Mouse (Mus musculus): ENCODE results near the gene Zfp398. TPM values are rescaled to one million over a fixed set of nuclear protein-coding genes. Genes with fewer than 3 reads are reported as not detected.

Gene Zfp398
- polyA plus RNA-seq, 1 experiment from 2014 or later, result 13.4 TPM

DNA sequence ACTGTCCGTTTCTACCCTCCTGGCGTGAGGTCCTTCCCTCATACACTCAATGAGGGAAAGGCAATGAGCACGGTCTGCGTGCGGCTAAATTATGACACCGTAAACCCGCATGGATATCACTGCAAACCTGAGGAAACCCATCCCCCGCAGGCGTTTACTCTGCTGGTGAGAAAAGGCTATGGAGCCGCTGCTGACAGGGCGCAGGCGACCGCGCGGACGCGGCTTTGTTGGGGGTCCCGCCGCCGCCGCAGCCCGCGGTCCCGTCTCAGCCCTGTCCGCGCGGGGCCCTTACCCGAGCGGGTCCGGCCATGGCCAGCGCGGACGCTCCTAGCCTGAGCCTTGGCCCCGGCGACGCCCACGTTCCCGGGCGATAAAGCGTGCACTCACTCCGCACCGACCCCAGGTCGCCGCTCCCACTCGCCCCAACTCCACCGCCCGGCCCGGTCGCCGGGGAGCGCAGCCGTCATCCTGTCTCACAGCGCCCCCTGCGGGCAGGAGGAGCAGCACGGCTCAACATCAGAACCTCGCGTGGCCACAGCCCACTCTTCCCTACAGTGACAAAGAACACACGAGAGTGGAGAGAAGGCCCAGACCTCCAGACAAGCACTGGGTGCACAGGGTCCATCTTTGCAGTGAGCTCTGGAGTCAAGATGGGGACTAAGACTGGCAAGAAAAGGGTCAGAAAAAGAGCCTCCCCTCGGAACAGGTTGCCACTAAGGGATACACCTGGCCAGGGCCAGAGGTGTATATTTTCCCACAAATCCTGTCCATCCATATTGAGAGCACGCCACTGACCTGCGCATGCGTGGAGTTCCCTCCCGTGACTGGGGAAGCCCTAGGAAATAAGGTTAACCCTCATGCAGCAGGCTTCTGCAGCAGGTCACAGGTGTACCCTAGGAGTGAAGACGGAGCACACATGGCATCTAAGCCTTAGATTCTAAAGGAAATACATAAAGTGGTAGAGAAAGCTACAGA, 5.1 kb upstream of the Zfp398 start, which contains the start of gene Zfp786:
Gene Zfp786, minus strand, starts transcription at position 764 of the 975 bp plus-strand sequence.
- ATAC-seq (ENCODE audit: insufficient number of reproducible peaks, insufficient read depth, low FRiP score, low read depth), result peak; percentile 90
- peak within 1 kb of the TSS; percentile 72 for H3K9ac ChIP-seq (replicated peaks; ENCODE audit: low read depth, low read length)
- H3K4me1 ChIP-seq (ENCODE audit: control insufficient read depth, insufficient read depth, low read length), result no peaks in the 10 kb centered on the region
- H3K27ac ChIP-seq (ENCODE audit: low read length), result peak within 1 kb of the TSS; percentile 58; the same call in 1 of the 2 replicates
- WGBS, result 1% methylated on average over 63 of the region's 64 CpGs
- H3K4me2 ChIP-seq (replicated peaks; ENCODE audit: low read depth, low read length), result peak within 1 kb of the TSS; percentile 56
- H3K27me3 ChIP-seq (ENCODE audit: control insufficient read depth, insufficient read depth, low read length), result no peaks in the 10 kb centered on the region
- peaks cover 2% of the 10 kb centered on the region; the same call in 1 of the 2 replicates for H3K36me3 ChIP-seq (ENCODE audit: control insufficient read depth, insufficient read depth, low read length)
- no peaks in the 10 kb centered on the region for H3K9me3 ChIP-seq (ENCODE audit: control insufficient read depth, low read depth, low read length)
- H3K4me3 ChIP-seq (ENCODE audit: low read depth, low read length), result peak within 1 kb of the TSS; percentile 91

DNA sequence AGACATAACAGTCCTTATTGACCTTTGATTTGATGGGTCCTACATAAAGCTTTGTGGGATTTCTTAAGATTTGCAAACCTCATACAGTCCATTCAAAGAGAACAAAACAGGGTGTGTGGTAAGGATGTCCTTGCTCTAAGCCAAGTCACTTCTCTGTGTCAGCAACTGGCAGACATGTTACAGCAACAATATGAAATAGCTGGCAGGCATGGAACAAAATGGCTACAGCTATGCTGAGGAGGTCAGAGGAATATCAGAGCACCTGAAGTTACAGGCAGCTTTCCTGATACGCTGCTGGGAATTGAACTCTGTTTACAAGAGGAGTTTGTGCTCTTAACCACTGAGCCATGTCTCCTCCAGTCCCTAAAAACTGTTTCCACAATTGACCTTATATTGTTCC, 3.2 kb upstream of the Zfp398 start:
- H3K9me3 ChIP-seq (ENCODE audit: control insufficient read depth, low read depth, low read length), result no peaks in the 10 kb centered on the region
- no peak overlapping the region for H3K27ac ChIP-seq (ENCODE audit: low read length)
- ATAC-seq (ENCODE audit: insufficient number of reproducible peaks, insufficient read depth, low FRiP score, low read depth), result no peak
- WGBS, result 79% methylated on average over 1 of the region's 1 CpGs
- no peak overlapping the region for H3K4me2 ChIP-seq (replicated peaks; ENCODE audit: low read depth, low read length)
- no peak overlapping the region for H3K9ac ChIP-seq (replicated peaks; ENCODE audit: low read depth, low read length)
- H3K4me3 ChIP-seq (ENCODE audit: low read depth, low read length), result no peak overlapping the region
- no peaks in the 10 kb centered on the region for H3K27me3 ChIP-seq (ENCODE audit: control insufficient read depth, insufficient read depth, low read length)
- H3K36me3 ChIP-seq (ENCODE audit: control insufficient read depth, insufficient read depth, low read length), result no peaks in the 10 kb centered on the region
- 0 out of 2 replicates have a peak, but pooled peaks cover 3% of the 10 kb centered on the region for H3K4me1 ChIP-seq (ENCODE audit: control insufficient read depth, insufficient read depth, low read length)

DNA sequence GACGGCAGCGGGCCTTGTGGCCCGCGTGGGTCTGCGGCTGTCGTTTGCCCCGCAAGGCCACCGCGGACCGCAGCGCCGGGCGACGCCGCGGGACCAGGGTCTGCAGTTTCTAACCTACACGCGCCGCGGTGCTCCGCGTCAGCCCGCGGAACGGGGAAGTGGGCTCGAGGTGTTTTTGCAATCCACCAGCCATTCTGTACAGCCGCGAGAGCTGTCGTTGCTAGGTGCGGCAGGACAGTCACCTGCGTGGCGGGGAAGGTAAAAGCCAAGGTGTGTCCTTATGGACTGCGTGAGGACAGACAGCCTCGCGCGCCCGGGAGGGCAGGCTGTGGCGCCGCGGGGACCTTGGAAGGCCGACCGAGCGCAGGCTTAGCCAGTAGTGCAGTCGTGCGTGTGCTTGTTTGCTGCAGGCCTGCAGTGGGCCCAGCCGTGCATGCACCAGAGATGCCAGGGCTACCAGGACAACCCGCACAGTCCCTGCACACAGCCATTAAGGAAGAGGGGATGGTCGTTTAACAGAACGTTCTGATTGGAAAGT, 592 bp downstream of the Zfp398 start:
- Histone ChIP-seq H3K4me2 (replicated peaks; ENCODE audit: low read depth, low read length) (peak overlapping the region; percentile 58), H3K27me3 (ENCODE audit: control insufficient read depth, insufficient read depth, low read length) (no peaks in the 10 kb centered on the region), H3K36me3 (ENCODE audit: control insufficient read depth, insufficient read depth, low read length) (no peaks in the 10 kb centered on the region), H3K9ac (replicated peaks; ENCODE audit: low read depth, low read length) (peak overlapping the region; percentile 89), H3K9me3 (ENCODE audit: control insufficient read depth, low read depth, low read length) (no peaks in the 10 kb centered on the region), H3K4me1 (ENCODE audit: control insufficient read depth, insufficient read depth, low read length) (0 out of 2 replicates have a peak, but pooled peaks cover 5% of the 10 kb centered on the region), H3K27ac (ENCODE audit: low read length) (peak overlapping the region; percentile 95), H3K4me3 (ENCODE audit: low read depth, low read length) (peak overlapping the region; percentile 98)
- WGBS, result under 1% methylated on average over 49 of the region's 49 CpGs
- ATAC-seq (ENCODE audit: insufficient number of reproducible peaks, insufficient read depth, low FRiP score, low read depth), result peak; percentile 64

DNA sequence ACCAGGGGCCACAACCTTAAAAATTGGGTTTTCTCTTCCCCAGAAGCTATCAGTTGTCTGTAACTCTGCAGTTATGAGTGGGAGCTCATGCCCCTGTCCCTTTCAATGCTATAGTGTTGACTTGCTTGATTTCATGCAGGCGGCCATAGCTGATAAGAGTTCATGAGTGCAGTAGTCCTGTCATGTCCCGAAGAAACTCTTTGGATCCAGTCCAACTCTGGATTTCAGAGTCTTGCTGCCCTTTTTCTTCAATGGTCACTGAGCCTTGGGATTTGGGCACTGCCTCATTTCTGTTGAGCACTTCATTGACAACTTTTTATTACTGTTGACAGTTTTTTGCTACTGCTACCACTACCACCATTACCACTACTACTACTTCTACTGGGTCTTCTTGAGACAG, 2.2 kb downstream of the Zfp398 start:
- Histone ChIP-seq H3K36me3 (ENCODE audit: control insufficient read depth, insufficient read depth, low read length) (no peaks in the 10 kb centered on the region), H3K4me3 (ENCODE audit: low read depth, low read length) (no peak overlapping the region), H3K27me3 (ENCODE audit: control insufficient read depth, insufficient read depth, low read length) (no peaks in the 10 kb centered on the region), H3K9ac (replicated peaks; ENCODE audit: low read depth, low read length) (no peak overlapping the region), H3K27ac (ENCODE audit: low read length) (no peak overlapping the region), H3K9me3 (ENCODE audit: control insufficient read depth, low read depth, low read length) (no peaks in the 10 kb centered on the region), H3K4me2 (replicated peaks; ENCODE audit: low read depth, low read length) (no peak overlapping the region), H3K4me1 (ENCODE audit: control insufficient read depth, insufficient read depth, low read length) (0 out of 2 replicates have a peak, but pooled peaks cover 5% of the 10 kb centered on the region)
- WGBS, result 76% methylated on average over 2 of the region's 2 CpGs
- no peak for ATAC-seq (ENCODE audit: insufficient number of reproducible peaks, insufficient read depth, low FRiP score, low read depth)

DNA sequence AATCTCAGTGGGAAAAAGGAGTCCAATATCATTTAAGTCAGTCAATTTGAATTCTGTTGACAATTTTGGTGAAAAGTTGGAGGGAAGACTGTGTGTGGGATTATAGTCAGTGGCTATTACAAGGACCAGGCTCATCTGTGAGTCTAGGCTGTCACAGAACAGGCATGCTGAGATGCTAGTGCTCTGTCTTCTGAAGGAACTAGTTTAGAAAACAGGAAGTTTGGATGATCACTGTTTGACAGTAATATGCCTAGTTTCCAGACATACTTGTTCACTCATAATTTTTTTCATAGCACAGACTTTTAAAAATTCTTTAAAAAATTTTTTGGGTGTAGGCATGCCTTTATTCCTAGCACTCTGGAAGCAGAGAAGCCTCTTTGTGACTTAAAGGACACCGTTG, 5.6 kb downstream of the Zfp398 start:
- H3K36me3 ChIP-seq (ENCODE audit: control insufficient read depth, insufficient read depth, low read length), result no peaks in the 10 kb centered on the region
- WGBS, result 97% methylated on average over 1 of the region's 1 CpGs
- no peaks in the 10 kb centered on the region for H3K9me3 ChIP-seq (ENCODE audit: control insufficient read depth, low read depth, low read length)
- H3K27me3 ChIP-seq (ENCODE audit: control insufficient read depth, insufficient read depth, low read length), result no peaks in the 10 kb centered on the region
- no peak overlapping the region for H3K4me3 ChIP-seq (ENCODE audit: low read depth, low read length)
- no peak overlapping the region for H3K27ac ChIP-seq (ENCODE audit: low read length)
- H3K4me2 ChIP-seq (replicated peaks; ENCODE audit: low read depth, low read length), result no peak overlapping the region
- H3K4me1 ChIP-seq (ENCODE audit: control insufficient read depth, insufficient read depth, low read length), result 0 out of 2 replicates have a peak, but pooled peaks cover 5% of the 10 kb centered on the region
- H3K9ac ChIP-seq (replicated peaks; ENCODE audit: low read depth, low read length), result no peak overlapping the region
- ATAC-seq (ENCODE audit: insufficient number of reproducible peaks, insufficient read depth, low FRiP score, low read depth), result no peak

DNA sequence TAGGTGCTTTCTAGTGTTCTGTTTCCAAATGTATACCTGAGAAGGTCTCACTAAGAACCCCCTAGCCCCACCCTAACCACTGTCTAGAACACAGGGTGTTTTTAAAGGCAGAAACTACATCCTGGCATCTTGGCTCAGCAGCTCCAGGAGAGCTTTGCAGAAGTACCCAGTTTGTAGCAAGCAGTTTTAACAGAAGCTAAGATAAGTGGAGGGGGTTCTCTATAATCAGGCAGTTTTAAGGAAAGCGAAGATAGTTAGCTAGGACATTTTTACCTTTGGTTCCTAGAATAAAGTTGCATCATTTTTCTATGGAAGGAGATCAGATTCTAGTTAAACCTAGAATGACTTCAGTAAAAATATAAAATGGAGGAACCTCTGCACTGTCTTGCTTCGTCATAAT, 6.4 kb downstream of the Zfp398 start:
- H3K4me2 ChIP-seq (replicated peaks; ENCODE audit: low read depth, low read length), result no peak overlapping the region
- no peaks in the 10 kb centered on the region for H3K27me3 ChIP-seq (ENCODE audit: control insufficient read depth, insufficient read depth, low read length)
- H3K4me3 ChIP-seq (ENCODE audit: low read depth, low read length), result no peak overlapping the region
- no peak overlapping the region for H3K9ac ChIP-seq (replicated peaks; ENCODE audit: low read depth, low read length)
- H3K36me3 ChIP-seq (ENCODE audit: control insufficient read depth, insufficient read depth, low read length), result no peaks in the 10 kb centered on the region
- no peak overlapping the region for H3K27ac ChIP-seq (ENCODE audit: low read length)
- H3K9me3 ChIP-seq (ENCODE audit: control insufficient read depth, low read depth, low read length), result no peaks in the 10 kb centered on the region
- H3K4me1 ChIP-seq (ENCODE audit: control insufficient read depth, insufficient read depth, low read length), result 0 out of 2 replicates have a peak, but pooled peaks cover 5% of the 10 kb centered on the region
- 96% methylated on average over 2 of the region's 2 CpGs for WGBS
- no peak for ATAC-seq (ENCODE audit: insufficient number of reproducible peaks, insufficient read depth, low FRiP score, low read depth)

DNA sequence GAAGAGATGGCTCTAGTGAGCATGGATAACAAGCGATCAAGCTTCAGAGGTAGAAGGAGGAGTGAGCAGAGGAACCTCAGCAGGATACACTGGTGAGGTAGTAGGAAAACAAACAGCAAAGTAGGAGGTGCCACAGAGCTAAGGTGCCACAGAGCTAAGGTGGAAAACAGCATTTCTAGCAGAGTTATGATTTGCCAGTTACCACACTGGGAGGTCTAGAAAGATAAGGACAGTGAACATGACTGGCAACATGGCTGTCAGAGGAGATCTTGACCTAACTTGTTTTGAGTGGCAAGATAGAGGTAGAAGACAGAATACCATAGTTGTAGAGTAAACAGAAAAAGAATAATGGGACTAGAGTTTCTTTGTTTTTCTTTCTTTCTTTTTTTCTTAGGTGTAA, 6.9 kb downstream of the Zfp398 start:
- Histone ChIP-seq H3K27me3 (ENCODE audit: control insufficient read depth, insufficient read depth, low read length) (no peaks in the 10 kb centered on the region), H3K36me3 (ENCODE audit: control insufficient read depth, insufficient read depth, low read length) (no peaks in the 10 kb centered on the region), H3K4me1 (ENCODE audit: control insufficient read depth, insufficient read depth, low read length) (0 out of 2 replicates have a peak, but pooled peaks cover under 1% of the 10 kb centered on the region), H3K9me3 (ENCODE audit: control insufficient read depth, low read depth, low read length) (no peaks in the 10 kb centered on the region), H3K9ac (replicated peaks; ENCODE audit: low read depth, low read length) (no peak overlapping the region), H3K4me3 (ENCODE audit: low read depth, low read length) (no peak overlapping the region), H3K4me2 (replicated peaks; ENCODE audit: low read depth, low read length) (no peak overlapping the region), H3K27ac (ENCODE audit: low read length) (no peak overlapping the region)
- WGBS, result 84% methylated on average over 1 of the region's 1 CpGs
- no peak for ATAC-seq (ENCODE audit: insufficient number of reproducible peaks, insufficient read depth, low FRiP score, low read depth)

DNA sequence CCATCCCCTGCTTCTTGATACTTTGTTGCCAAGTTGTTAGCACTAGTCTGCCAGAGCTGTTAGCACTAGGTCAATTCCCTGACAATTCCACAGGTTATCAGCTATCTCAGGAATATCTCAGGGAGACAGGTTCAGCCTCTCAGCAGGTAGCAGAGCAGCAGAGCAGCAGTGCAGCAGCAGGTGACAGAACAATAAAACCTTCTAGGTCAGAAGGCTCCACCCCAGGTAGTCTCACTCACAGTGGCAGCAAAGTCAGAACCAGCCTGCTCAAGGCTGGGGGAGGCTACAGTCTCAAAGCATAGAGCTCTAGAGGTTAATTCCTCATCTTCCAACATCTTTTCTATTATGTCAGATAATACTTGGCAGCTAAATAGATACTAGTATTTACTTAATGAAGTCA, 10.3 kb downstream of the Zfp398 start:
- Histone ChIP-seq H3K4me3 (ENCODE audit: low read depth, low read length) (no peak overlapping the region), H3K4me1 (ENCODE audit: control insufficient read depth, insufficient read depth, low read length) (no peaks in the 10 kb centered on the region), H3K27me3 (ENCODE audit: control insufficient read depth, insufficient read depth, low read length) (no peaks in the 10 kb centered on the region), H3K36me3 (ENCODE audit: control insufficient read depth, insufficient read depth, low read length) (no peaks in the 10 kb centered on the region), H3K4me2 (replicated peaks; ENCODE audit: low read depth, low read length) (no peak overlapping the region), H3K9me3 (ENCODE audit: control insufficient read depth, low read depth, low read length) (no peaks in the 10 kb centered on the region), H3K27ac (ENCODE audit: low read length) (no peak overlapping the region), H3K9ac (replicated peaks; ENCODE audit: low read depth, low read length) (no peak overlapping the region)
- no peak for ATAC-seq (ENCODE audit: insufficient number of reproducible peaks, insufficient read depth, low FRiP score, low read depth)

Data from stomach, embryonic 14.5 days (tissue).